Mouse (Mus musculus) neutrophil, adult 59 days (primary cell): ENCODE measurements around the gene Asna1. TPM values are rescaled to one million over a fixed set of nuclear protein-coding genes. Genes with fewer than 3 reads are reported as not detected.

ENCODE experiments used
- total RNA-seq, 2 experiments: library from RNA; stranded (reverse); gene quantifications; 1 replicate in 1 of 2; 2 replicates in 1 of 2; pipeline ENCODE4 v1.2.4; 2023

Asna1 gene
- 10 to 100 TPM; 57.0 to 57.8 TPM for total RNA-seq

GRCm38 (mm10) chr8:85025098-85025932 lies at the start of gene Asna1:
Gene Asna1 (minus strand): TSS chr8:85025281.

GRCm38 (mm10) chr8:85071514-85072281 lies 46.6 kb upstream of the Asna1 start, which contains the start of gene Dhps:
Gene Dhps (plus strand): TSS chr8:85071757.

GRCm38 (mm10) chr8:85067982-85068381 lies 42.9 kb upstream of the Asna1 start, which contains the start of gene Gm5741:
Gene Gm5741 (minus strand): TSS chr8:85067982.

GRCm38 (mm10) chr8:85059879-85060616 lies 35.0 kb upstream of the Asna1 start, which contains the start of gene Fbxw9:
Gene Fbxw9 (plus strand): TSS chr8:85060055.

GRCm38 (mm10) chr8:85036718-85037365 lies 11.8 kb upstream of the Asna1 start, which contains the start of gene Tnpo2:
Gene Tnpo2 (plus strand): TSS chr8:85036915.

GRCm38 (mm10) chr8:85026670-85027515 lies 1.8 kb upstream of the Asna1 start, which contains the start of gene Trir:
Gene Trir (plus strand): TSS chr8:85026823.

GRCm38 (mm10) chr8:85014431-85014830 lies 10.7 kb downstream of the Asna1 start, which contains the start of gene Best2:
Gene Best2 (minus strand): TSS chr8:85014531.

GRCm38 (mm10) chr8:84990349-84990748 lies 34.7 kb downstream of the Asna1 start, which contains the start of gene Hook2:
Gene Hook2 (plus strand): TSS chr8:84990603.

GRCm38 (mm10) chr8:84978248-84978940 lies 46.7 kb downstream of the Asna1 start, which contains the start of gene Junb:
Gene Junb (minus strand): TSS chr8:84978718.

GRCm38 (mm10) chr8:84969241-84970134 lies 55.6 kb downstream of the Asna1 start, which contains the start of the genes Gm49661, Prdx2 and Rnaseh2a:
Gene Gm49661 (minus strand): TSS chr8:84969433.
Gene Prdx2 (plus strand): TSS chr8:84969587.
Gene Rnaseh2a (minus strand): TSS chr8:84969767.

Other genes starting within 250 kb of the Asna1 start
- 10 to 100 TPM; 19.5 to 24.7 TPM for gene Nfix, start 224.9 kb downstream of the Asna1 start, total RNA-seq
- 1 to 10 TPM in 1 of 2 experiments, under 1 TPM in 1; 0.95 to 1.0 TPM for gene Dand5, start 202.5 kb downstream of the Asna1 start, total RNA-seq
- gene Gadd45gip1, start 193.8 kb downstream of the Asna1 start, total RNA-seq, result 1 to 10 TPM; 6.1 to 6.9 TPM
- gene Rad23a, start 184.6 kb downstream of the Asna1 start, total RNA-seq, result 10 to 100 TPM; 38.7 to 39.0 TPM
- gene Calr, start 178.3 kb downstream of the Asna1 start, total RNA-seq, result 100 to 1,000 TPM; 286 to 287 TPM
- 10 to 100 TPM; 29.4 to 29.6 TPM for gene Farsa, start 168.3 kb downstream of the Asna1 start, total RNA-seq
- 10 to 100 TPM; 13.6 to 16.0 TPM for gene Syce2, start 153.2 kb downstream of the Asna1 start, total RNA-seq
- 1 to 10 TPM; 5.6 TPM for gene Gcdh, start 131.4 kb downstream of the Asna1 start, total RNA-seq
- gene Klf1, start 123.4 kb downstream of the Asna1 start, total RNA-seq, result 10 to 100 TPM in 1 of 2 experiments, 1 to 10 TPM in 1; 6.4 to 17.8 TPM
- 10 to 100 TPM; 19.0 to 25.7 TPM for gene Dnase2a, start 116.7 kb downstream of the Asna1 start, total RNA-seq
- not detected for gene Mast1, start 87.9 kb downstream of the Asna1 start, total RNA-seq
- gene Rtbdn, start 78.3 kb downstream of the Asna1 start, total RNA-seq, result not detected
- gene Gm49661, start 55.8 kb downstream of the Asna1 start, total RNA-seq, result not detected
- 100 to 1,000 TPM in 1 of 2 experiments, 10 to 100 TPM in 1; 83.7 to 137 TPM for gene Prdx2, start 55.7 kb downstream of the Asna1 start, total RNA-seq
- 10 to 100 TPM; 32.2 to 37.0 TPM for gene Rnaseh2a, start 55.5 kb downstream of the Asna1 start, total RNA-seq
- gene Junb, start 46.6 kb downstream of the Asna1 start, total RNA-seq, result 100 to 1,000 TPM; 884 to 937 TPM
- 1 to 10 TPM; 1.0 to 1.2 TPM for gene Hook2, start 34.7 kb downstream of the Asna1 start, total RNA-seq
- gene Best2, start 10.8 kb downstream of the Asna1 start, total RNA-seq, result not detected
- 100 to 1,000 TPM; 147 to 163 TPM for gene Trir, start 1.5 kb upstream of the Asna1 start, total RNA-seq
- gene Tnpo2, start 11.6 kb upstream of the Asna1 start, total RNA-seq, result 10 to 100 TPM; 33.7 to 38.2 TPM
- gene Fbxw9, start 34.8 kb upstream of the Asna1 start, total RNA-seq, result 1 to 10 TPM; 4.5 to 5.5 TPM
- gene Gm5741, start 42.7 kb upstream of the Asna1 start, total RNA-seq, result not detected
- gene Dhps, start 46.5 kb upstream of the Asna1 start, total RNA-seq, result 10 to 100 TPM; 35.3 to 45.7 TPM
- 10 to 100 TPM; 34.0 to 35.8 TPM for gene Wdr83os, start 55.5 kb upstream of the Asna1 start, total RNA-seq
- gene Wdr83, start 56.0 kb upstream of the Asna1 start, total RNA-seq, result 10 to 100 TPM in 1 of 2 experiments, 1 to 10 TPM in 1; 9.7 to 13.2 TPM
- 100 to 1,000 TPM; 307 to 319 TPM for gene Man2b1, start 58.0 kb upstream of the Asna1 start, total RNA-seq
- not detected for gene Zfp791, start 97.8 kb upstream of the Asna1 start, total RNA-seq
- gene Cks1brt, start 126.6 kb upstream of the Asna1 start, total RNA-seq, result not detected
- gene Olfr371, start 200.7 kb upstream of the Asna1 start, total RNA-seq, result not detected